Mouse (Mus musculus) MEL (cell line): ENCODE results near the gene Rasgef1b. TPM values are rescaled to one million over a fixed set of nuclear protein-coding genes. Genes with fewer than 3 reads are reported as not detected.

Source experiments
- DNase-seq: peaks from one replicate; pipeline ENCODE4 v3.0.0; 2011; ENCODE audit warnings: low read depth, low spot score
- H3K27ac ChIP-seq: 2 replicates; pipeline ENCODE4 v1.5.1; 2012; ENCODE audit warnings: low read depth, mild to moderate bottlenecking, control low read depth, low read length, moderate library complexity; ENCODE audit not compliant: control insufficient read depth
- H3K27me3 ChIP-seq, 2 experiments: fragments of 150-350 bp in 1 of 2; sonication (generic) in 1 of 2; 2 replicates each; pipeline ENCODE4 v1.6.1; 2012; ENCODE audit warnings: low read length in 2 of 2, mild to moderate bottlenecking in 2 of 2, improper control_type of control experiment in 1 of 2, moderate library complexity in 1 of 2; ENCODE audit not compliant: insufficient read depth in 2 of 2, control insufficient read depth in 1 of 2
- H3K36me3 ChIP-seq, 2 experiments: 2 replicates each; pipeline ENCODE4 v1.6.1; 2012 to 2014; ENCODE audit warnings: low read length in 2 of 2, improper control_type of control experiment in 1 of 2, inconsistent platforms in 1 of 2, mild to moderate bottlenecking in 1 of 2; ENCODE audit not compliant: insufficient read depth in 2 of 2, control insufficient read depth in 1 of 2
- H3K4me1 ChIP-seq, 2 experiments: fragments of 150-350 bp in 1 of 2; sonication (generic) in 1 of 2; 2 replicates each; pipeline ENCODE4 v1.6.1; 2012; ENCODE audit warnings: low read length in 2 of 2, improper control_type of control experiment in 1 of 2, mild to moderate bottlenecking in 1 of 2; ENCODE audit not compliant: insufficient read depth in 2 of 2, control insufficient read depth in 1 of 2
- H3K4me3 ChIP-seq, 2 experiments: fragments of 150-350 bp in 1 of 2; sonication (generic) in 1 of 2; 2 replicates each; pipeline ENCODE4 v1.5.1; 2012; ENCODE audit warnings: low read depth in 2 of 2, low read length in 2 of 2, mild to moderate bottlenecking in 2 of 2, moderate library complexity in 2 of 2, control low read depth in 1 of 2, improper control_type of control experiment in 1 of 2; ENCODE audit not compliant: control insufficient read depth in 1 of 2, insufficient read depth in 1 of 2
- H3K79me2 ChIP-seq: 2 replicates; pipeline ENCODE4 v1.6.1; 2012; ENCODE audit warnings: mild to moderate bottlenecking, low read length, moderate library complexity; ENCODE audit not compliant: control insufficient read depth, poor library complexity, insufficient read depth
- H3K9ac ChIP-seq: 2 replicates; pipeline ENCODE4 v1.6.1; 2012; ENCODE audit warnings: low read depth, mild to moderate bottlenecking, control low read depth, low read length, moderate library complexity; ENCODE audit not compliant: control insufficient read depth, poor library complexity, severe bottlenecking
- H3K9me3 ChIP-seq: fragments of 150-350 bp; sonication (generic); replicated peaks from 2 replicates; pipeline ENCODE4 v1.6.1; 2012; ENCODE audit warnings: mild to moderate bottlenecking, low read length, improper control_type of control experiment, moderate library complexity; ENCODE audit not compliant: insufficient read depth
- BHLHE40 ChIP-seq: IDR thresholded peaks from 2 replicates; pipeline ENCODE4 v1.6.1; 2012; ENCODE audit warnings: low read depth, mild to moderate bottlenecking, inconsistent platforms, low read length, improper control_type of control experiment, borderline replicate concordance
- CHD2 ChIP-seq: IDR thresholded peaks from 2 replicates; pipeline ENCODE4 v1.6.1; 2011; ENCODE audit warnings: low read length, improper control_type of control experiment
- CTCF ChIP-seq, 3 experiments: IDR thresholded peaks in 2 of 3; conservative IDR thresholded peaks in 1 of 3; 2 replicates each; pipeline ENCODE4 v1.5.1; 2011 to 2012; ENCODE audit warnings: low read length in 3 of 3, low read depth in 2 of 3, mild to moderate bottlenecking in 2 of 3, improper control_type of control experiment in 1 of 3, inconsistent platforms in 1 of 3, mixed read lengths in 1 of 3, moderate library complexity in 1 of 3; ENCODE audit not compliant: control insufficient read depth in 1 of 3, insufficient read depth in 1 of 3, poor library complexity in 1 of 3, severe bottlenecking in 1 of 3
- EP300 ChIP-seq, 2 experiments: IDR thresholded peaks; 2 replicates each; pipeline ENCODE4 v1.6.1; 2011; ENCODE audit warnings: improper control_type of control experiment in 2 of 2, low read length in 2 of 2, low read depth in 1 of 2, mild to moderate bottlenecking in 1 of 2
- GATA1 ChIP-seq: IDR thresholded peaks from 2 replicates; pipeline ENCODE4 v1.6.1; 2011; ENCODE audit warnings: low read depth, low read length, improper control_type of control experiment
- KAT2A ChIP-seq: conservative IDR thresholded peaks from 2 replicates; pipeline ENCODE4 v1.6.1; 2012; ENCODE audit warnings: low read depth, low read length, improper control_type of control experiment, inconsistent platforms
- MAFK ChIP-seq: IDR thresholded peaks from 2 replicates; pipeline ENCODE4 v1.6.1; 2011; ENCODE audit warnings: low read depth, mild to moderate bottlenecking, low read length, improper control_type of control experiment, borderline replicate concordance
- MXI1 ChIP-seq: IDR thresholded peaks from 2 replicates; pipeline ENCODE4 v1.6.1; 2011; ENCODE audit warnings: mild to moderate bottlenecking, low read depth, low read length, improper control_type of control experiment
- MYB ChIP-seq: IDR thresholded peaks from 2 replicates; pipeline ENCODE4 v1.6.1; 2011; ENCODE audit warnings: mild to moderate bottlenecking, low read depth, low read length, improper control_type of control experiment
- POLR2A ChIP-seq, 2 experiments: IDR thresholded peaks; 2 replicates each; pipeline ENCODE4 v1.6.1; 2011 to 2012; ENCODE audit warnings: low read length in 2 of 2, mild to moderate bottlenecking in 2 of 2, control low read depth in 1 of 2, improper control_type of control experiment in 1 of 2, low read depth in 1 of 2, moderate library complexity in 1 of 2; ENCODE audit not compliant: control insufficient read depth in 1 of 2, insufficient read depth in 1 of 2, poor library complexity in 1 of 2
- POLR2AphosphoS2 ChIP-seq: IDR thresholded peaks from 2 replicates; pipeline ENCODE4 v1.6.1; 2011; ENCODE audit warnings: low read length, improper control_type of control experiment
- SMC3 ChIP-seq: IDR thresholded peaks from 2 replicates; pipeline ENCODE4 v1.6.1; 2011; ENCODE audit warnings: low read depth, low read length, improper control_type of control experiment
- TAL1 ChIP-seq: IDR thresholded peaks from 2 replicates; pipeline ENCODE4 v1.6.1; 2012; ENCODE audit warnings: mild to moderate bottlenecking, inconsistent platforms, low read length, moderate library complexity, mixed read lengths
- USF2 ChIP-seq, 2 experiments: IDR thresholded peaks; 2 replicates each; pipeline ENCODE4 v1.6.1; 2011 to 2012; ENCODE audit warnings: improper control_type of control experiment in 2 of 2, low read length in 2 of 2, borderline replicate concordance in 1 of 2, inconsistent platforms in 1 of 2, low read depth in 1 of 2, mild to moderate bottlenecking in 1 of 2; ENCODE audit not compliant: insufficient read depth in 1 of 2
- ZMIZ1 ChIP-seq: IDR thresholded peaks from 2 replicates; pipeline ENCODE4 v1.6.1; 2012; ENCODE audit warnings: low read depth, mild to moderate bottlenecking, inconsistent platforms, low read length, improper control_type of control experiment, moderate library complexity
- polyA plus RNA-seq, 2 experiments: library from polyadenylated mRNA; stranded (reverse) in 1 of 2; unstranded in 1 of 2; fragments of >175 nt in 1 of 2; fragments of >200 nt in 1 of 2; gene quantifications; 2 replicates each; pipeline versions ENCODE4 v1.2.1 to v1.2.4; 2012; ENCODE audit warnings: low replicate concordance in 2 of 2, low read depth in 1 of 2; ENCODE audit not compliant: insufficient read length in 2 of 2, insufficient read depth in 1 of 2, missing spikeins in 1 of 2
- total RNA-seq: library from RNA; depleted of rRNA; stranded (reverse); fragments of 300-350 nt; gene quantifications from 2 replicates; pipeline ENCODE4 v1.2.3, GENCODE M21; 2012

Rasgef1b gene
- total and polyA plus RNA-seq, 3 experiments, result not detected

DNA sequence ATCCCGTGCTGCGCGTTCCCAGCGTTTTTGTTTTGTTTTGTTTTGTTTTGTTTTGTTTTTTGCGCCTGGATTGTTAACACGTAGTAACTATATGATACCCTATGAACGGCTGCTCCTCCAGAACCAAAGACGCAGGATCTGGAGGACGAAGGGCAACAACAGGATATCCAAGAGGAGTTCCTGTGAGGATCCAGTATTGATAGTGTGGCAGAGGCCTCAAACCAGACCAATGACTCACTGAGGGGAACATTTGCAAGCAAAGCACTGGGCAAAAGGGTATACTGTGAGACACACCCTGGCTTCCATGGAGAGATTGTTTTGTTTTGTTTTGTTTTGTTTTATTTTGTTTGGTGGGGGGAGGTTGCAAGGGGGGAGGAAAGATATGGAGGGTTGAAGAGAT, 348.0 kb downstream of the Rasgef1b start:
- no peak for DNase-seq
- no peak for TF ChIP-seq SMC3
- TF ChIP-seq MYB, result no peak
- TF ChIP-seq POLR2A (IDR thresholded peaks at IDR 0.05; ENCODE audit: control insufficient read depth in 1 of 2, insufficient read depth in 1 of 2, low read depth in 1 of 2, low read length in 2 of 2, poor library complexity in 1 of 2), result no peak
- no peak for TF ChIP-seq MAFK
- TF ChIP-seq USF2 (IDR thresholded peaks at IDR 0.05; ENCODE audit: borderline replicate concordance in 1 of 2, insufficient read depth in 1 of 2, low read depth in 1 of 2, low read length in 2 of 2), result no peak
- no peak for TF ChIP-seq ZMIZ1
- TF ChIP-seq CHD2, result no peak
- no peak for TF ChIP-seq CTCF (IDR thresholded peaks at IDR 0.05 in 2 of 3, conservative IDR thresholded peaks at IDR 0.05 in 1 of 3; ENCODE audit: control insufficient read depth in 1 of 3, insufficient read depth in 1 of 3, low read depth in 2 of 3, low read length in 3 of 3, poor library complexity in 1 of 3, severe bottlenecking in 1 of 3)
- TF ChIP-seq MXI1, result no peak
- TF ChIP-seq EP300 (IDR thresholded peaks at IDR 0.05; ENCODE audit: low read depth in 1 of 2, low read length in 2 of 2), result no peak
- TF ChIP-seq KAT2A, result no peak
- TF ChIP-seq TAL1, result no peak
- no peak for TF ChIP-seq GATA1
- Histone ChIP-seq H3K9ac (no peak overlapping the region), H3K79me2 (no peaks in the 10 kb centered on the region), H3K4me1 (no peaks in the 10 kb centered on the region), H3K4me3 (no peak overlapping the region), H3K27me3 (no peaks in the 10 kb centered on the region), H3K27ac (no peak overlapping the region), H3K36me3 (no peaks in the 10 kb centered on the region), H3K9me3 (no peaks in the 10 kb centered on the region)

- no peak for DNase-seq
- H3K4me3 ChIP-seq, result no peak overlapping the region
- H3K27me3 ChIP-seq, result no peaks in the 10 kb centered on the region
- H3K27ac ChIP-seq, result no peak overlapping the region
- no peaks in the 10 kb centered on the region for H3K79me2 ChIP-seq
- no peaks in the 10 kb centered on the region for H3K4me1 ChIP-seq
- no peak for TF ChIP-seq BHLHE40
- TF ChIP-seq USF2 (IDR thresholded peaks at IDR 0.05; ENCODE audit: borderline replicate concordance in 1 of 2, insufficient read depth in 1 of 2, low read depth in 1 of 2, low read length in 2 of 2), result no peak
- no peak for TF ChIP-seq POLR2AphosphoS2
- TF ChIP-seq, all 39 proteins: peak for 0
- H3K36me3 ChIP-seq, result no peaks in the 10 kb centered on the region
- H3K9ac ChIP-seq, result no peak overlapping the region
- H3K9me3 ChIP-seq, result no peaks in the 10 kb centered on the region
Measured at GRCm38 (mm10) chr5:99380166-99380565, 348.7 kb downstream of the Rasgef1b start.
